Mouse (Mus musculus) embryonic facial prominence, embryonic 10.5 days (tissue): Measurements from ENCODE around the gene Fam71e2. TPM values are rescaled to one million over a fixed set of nuclear protein-coding genes. Genes with fewer than 3 reads are reported as not detected.

Experiments
- DNase-seq: peaks from one replicate; pipeline ENCODE4 v3.0.0-alpha.2; 2017; ENCODE audit warnings: low spot score
- H3K27ac ChIP-seq: fragments of 300-500 bp; sonication (generic); replicated peaks from 2 replicates; pipeline ENCODE4 v1.5.1; 2016; ENCODE audit warnings: mild to moderate bottlenecking
- H3K27me3 ChIP-seq: fragments of 300-500 bp; sonication (generic); replicated peaks from 2 replicates; pipeline ENCODE4 v1.6.1; 2016; ENCODE audit warnings: low read depth, mild to moderate bottlenecking; ENCODE audit not compliant: poor library complexity, severe bottlenecking
- H3K36me3 ChIP-seq: fragments of 300-500 bp; sonication (generic); replicated peaks from 2 replicates; pipeline ENCODE4 v1.6.1; 2016; ENCODE audit warnings: mild to moderate bottlenecking, moderate library complexity
- H3K4me1 ChIP-seq: fragments of 300-500 bp; sonication (generic); 2 replicates; pipeline ENCODE4 v1.6.1; 2016
- H3K4me3 ChIP-seq: fragments of 300-500 bp; sonication (generic); 2 replicates; pipeline ENCODE4 v1.5.1; 2016; ENCODE audit warnings: mild to moderate bottlenecking, moderate library complexity
- H3K9me3 ChIP-seq: fragments of 300-500 bp; sonication (generic); 2 replicates; pipeline ENCODE4 v1.6.1; 2016; ENCODE audit warnings: mild to moderate bottlenecking
- WGBS: fragments of 180-500 bp; shearing (Covaris S2); methylation state at CpG from one replicate; pipeline ENCODE4 v1.1.7; 2016; 5-methylcytosine and 5-hydroxymethylcytosine counted together
- polyA plus RNA-seq: library from polyadenylated mRNA; unstranded; fragments of >200 nt; fragmentation: Nextera tagmentation; extraction: Ambion mirVana; gene quantifications from 2 replicates; pipeline ENCODE4 v1.2.1, GENCODE M21; 2016

The Fam71e2 gene
- polyA plus RNA-seq, 1 experiment from 2014 or later = not detected

GRCm38 (mm10) chr7:4741672-4742481 is 29.2 kb downstream of the Fam71e2 start:
- Histone ChIP-seq H3K4me3 (peak overlapping the region; percentile 88), H3K36me3 (peaks cover 51% of the 10 kb centered on the region), H3K27me3 (no peaks in the 10 kb centered on the region), H3K4me1 (peaks cover 48% of the 10 kb centered on the region), H3K27ac (peak overlapping the region; percentile 94; the same call in 1 of the 2 replicates), H3K9me3 (no peaks in the 10 kb centered on the region)
- DNase-seq = no peak
- 85% methylated on average over 21 of the region's 21 CpGs for WGBS

- H3K4me1 ChIP-seq = peaks cover 42% of the 10 kb centered on the region
- H3K27me3 ChIP-seq = no peaks in the 10 kb centered on the region
- H3K9me3 ChIP-seq = no peaks in the 10 kb centered on the region
- H3K36me3 ChIP-seq = peaks cover 44% of the 10 kb centered on the region
- peak overlapping the region; percentile 88 for H3K4me3 ChIP-seq
- peak overlapping the region; percentile 94 for H3K27ac ChIP-seq
- DNase-seq = peak; percentile 50
- 6% methylated on average over 4 of the region's 4 CpGs for WGBS
Observed at GRCm38 (mm10) chr7:4741151-4741550, 30.0 kb downstream of the Fam71e2 start.

GRCm38 (mm10) chr7:4740309-4740727 is 30.8 kb downstream of the Fam71e2 start:
- WGBS = 0% methylated on average over 14 of the region's 14 CpGs
- peak overlapping the region; percentile 94 for H3K27ac ChIP-seq
- H3K4me3 ChIP-seq = peak overlapping the region; percentile 88
- no peaks in the 10 kb centered on the region for H3K9me3 ChIP-seq
- H3K36me3 ChIP-seq = peaks cover 36% of the 10 kb centered on the region
- peaks cover 40% of the 10 kb centered on the region for H3K4me1 ChIP-seq
- DNase-seq = no peak
- H3K27me3 ChIP-seq = no peaks in the 10 kb centered on the region

GRCm38 (mm10) chr7:4739544-4740275 is 31.4 kb downstream of the Fam71e2 start, which contains the start of gene Kmt5c:
Gene Kmt5c, plus strand, starts transcription at chr7:4740115.
- peak; percentile 96 for DNase-seq
- WGBS = under 1% methylated on average over 44 of the region's 44 CpGs
- Histone ChIP-seq H3K36me3 (peaks cover 30% of the 10 kb centered on the region), H3K27ac (peak within 1 kb of the TSS; percentile 94), H3K4me3 (peak within 1 kb of the TSS; percentile 88), H3K27me3 (no peaks in the 10 kb centered on the region), H3K9me3 (no peaks in the 10 kb centered on the region), H3K4me1 (peaks cover 40% of the 10 kb centered on the region)

- Histone ChIP-seq H3K4me1 (peaks cover 40% of the 10 kb centered on the region), H3K27me3 (no peaks in the 10 kb centered on the region), H3K4me3 (peak overlapping the region; percentile 88), H3K36me3 (peaks cover 24% of the 10 kb centered on the region), H3K27ac (peak overlapping the region; percentile 94), H3K9me3 (no peaks in the 10 kb centered on the region)
- no peak for DNase-seq
- WGBS = 50% methylated on average over 10 of the region's 10 CpGs
Observed at GRCm38 (mm10) chr7:4739041-4739543, 32.0 kb downstream of the Fam71e2 start.

GRCm38 (mm10) chr7:4732968-4733392 is 38.1 kb downstream of the Fam71e2 start:
- Histone ChIP-seq H3K4me1 (no peaks in the 10 kb centered on the region), H3K9me3 (no peaks in the 10 kb centered on the region), H3K27ac (no peak overlapping the region), H3K27me3 (0 out of 2 replicates have a peak, but pooled peaks cover 3% of the 10 kb centered on the region), H3K36me3 (no peaks in the 10 kb centered on the region), H3K4me3 (no peak overlapping the region)
- 70% methylated on average over 6 of the region's 6 CpGs for WGBS
- DNase-seq = no peak

GRCm38 (mm10) chr7:4731090-4731489 is 40.0 kb downstream of the Fam71e2 start:
- 0 out of 2 replicates have a peak, but pooled peaks cover 3% of the 10 kb centered on the region for H3K27me3 ChIP-seq
- H3K9me3 ChIP-seq = no peaks in the 10 kb centered on the region
- 83% methylated on average over 5 of the region's 5 CpGs for WGBS
- no peaks in the 10 kb centered on the region for H3K36me3 ChIP-seq
- no peak overlapping the region for H3K4me3 ChIP-seq
- no peak for DNase-seq
- no peaks in the 10 kb centered on the region for H3K4me1 ChIP-seq
- no peak overlapping the region for H3K27ac ChIP-seq

- Histone ChIP-seq H3K4me1 (no peaks in the 10 kb centered on the region), H3K36me3 (no peaks in the 10 kb centered on the region), H3K27me3 (no peaks in the 10 kb centered on the region), H3K4me3 (no peak within 1 kb of the TSS; the same call in 1 of the 2 replicates), H3K27ac (no peak within 1 kb of the TSS), H3K9me3 (no peaks in the 10 kb centered on the region)
- 84% methylated on average over 7 of the region's 7 CpGs for WGBS
- DNase-seq = no peak
Observed at GRCm38 (mm10) chr7:4725169-4725568, 45.9 kb downstream of the Fam71e2 start, which contains the start of gene Tmem150b. Gene Tmem150b, minus strand, starts transcription at chr7:4725249.

- no peaks in the 10 kb centered on the region for H3K27me3 ChIP-seq
- no peak for DNase-seq
- no peak overlapping the region for H3K27ac ChIP-seq
- H3K9me3 ChIP-seq = no peaks in the 10 kb centered on the region
- no peak overlapping the region; the same call in 1 of the 2 replicates for H3K4me3 ChIP-seq
- H3K4me1 ChIP-seq = no peaks in the 10 kb centered on the region
- 78% methylated on average over 3 of the region's 3 CpGs for WGBS
- no peaks in the 10 kb centered on the region for H3K36me3 ChIP-seq
Observed at GRCm38 (mm10) chr7:4724359-4724758, 46.7 kb downstream of the Fam71e2 start.

- WGBS = 39% methylated on average over 12 of the region's 12 CpGs
- Histone ChIP-seq H3K4me1 (no peaks in the 10 kb centered on the region), H3K9me3 (no peaks in the 10 kb centered on the region), H3K4me3 (peak overlapping the region; percentile 45), H3K36me3 (no peaks in the 10 kb centered on the region), H3K27ac (no peak overlapping the region), H3K27me3 (no peaks in the 10 kb centered on the region)
- no peak for DNase-seq
Observed at GRCm38 (mm10) chr7:4723508-4723907, 47.6 kb downstream of the Fam71e2 start.

- Histone ChIP-seq H3K4me3 (no peak overlapping the region), H3K36me3 (peaks cover 38% of the 10 kb centered on the region), H3K9me3 (no peaks in the 10 kb centered on the region), H3K27ac (no peak overlapping the region), H3K4me1 (no peaks in the 10 kb centered on the region), H3K27me3 (no peaks in the 10 kb centered on the region)
- 87% methylated on average over 3 of the region's 3 CpGs for WGBS
- no peak for DNase-seq
Observed at GRCm38 (mm10) chr7:4719276-4719675, 51.8 kb downstream of the Fam71e2 start.

GRCm38 (mm10) chr7:4716955-4717354 is 54.1 kb downstream of the Fam71e2 start:
- no peaks in the 10 kb centered on the region for H3K4me1 ChIP-seq
- H3K9me3 ChIP-seq = no peaks in the 10 kb centered on the region
- H3K36me3 ChIP-seq = peaks cover 61% of the 10 kb centered on the region
- 73% methylated on average over 6 of the region's 6 CpGs for WGBS
- H3K4me3 ChIP-seq = no peak overlapping the region
- DNase-seq = no peak
- H3K27me3 ChIP-seq = no peaks in the 10 kb centered on the region
- H3K27ac ChIP-seq = no peak overlapping the region
